Mouse (Mus musculus) brain, embryonic 14.5 days (tissue): Measurements from ENCODE around the gene Pbx2. TPM values are rescaled to one million over a fixed set of nuclear protein-coding genes. Genes with fewer than 3 reads are reported as not detected.

Experiments
- DNase-seq: peaks from one replicate; pipeline ENCODE4 v3.0.0-alpha.2; 2011; ENCODE audit warnings: low read depth
- CTCF ChIP-seq: fragments of 200-500 bp; IDR thresholded peaks from 2 replicates; pipeline ENCODE4 v1.5.1; 2012; ENCODE audit warnings: inconsistent platforms, mild to moderate bottlenecking, moderate library complexity, borderline replicate concordance; ENCODE audit not compliant: insufficient read depth, insufficient read length; ENCODE audit errors: extremely low read depth
- POLR2A ChIP-seq: fragments of 200-500 bp; IDR thresholded peaks from 2 replicates; pipeline ENCODE4 v1.6.1; 2012; ENCODE audit warnings: mild to moderate bottlenecking, inconsistent platforms, borderline replicate concordance; ENCODE audit not compliant: poor library complexity, insufficient read depth, insufficient read length, severe bottlenecking; ENCODE audit errors: extremely low read depth
- polyA plus RNA-seq: library from polyadenylated mRNA; depleted of rRNA; stranded (reverse); fragments of >200 nt; gene quantifications from 2 replicates; pipeline ENCODE4 v1.2.3, GENCODE M21; 2012

The Pbx2 gene
- polyA plus RNA-seq, 1 experiment = 115 TPM

GRCm38 (mm10) chr17:34627093-34627942, 36.3 kb downstream of the Pbx2 start:
- peak; percentile 97 for DNase-seq
- no peak for TF ChIP-seq POLR2A
- no peak for TF ChIP-seq CTCF

- DNase-seq = no peak
- TF ChIP-seq POLR2A (no peak), CTCF (no peak)
Measured at GRCm38 (mm10) chr17:34627943-34628643, 37.0 kb downstream of the Pbx2 start, which contains the start of gene Ppt2. Ppt2 (minus strand) TSS chr17:34628510.

DNA sequence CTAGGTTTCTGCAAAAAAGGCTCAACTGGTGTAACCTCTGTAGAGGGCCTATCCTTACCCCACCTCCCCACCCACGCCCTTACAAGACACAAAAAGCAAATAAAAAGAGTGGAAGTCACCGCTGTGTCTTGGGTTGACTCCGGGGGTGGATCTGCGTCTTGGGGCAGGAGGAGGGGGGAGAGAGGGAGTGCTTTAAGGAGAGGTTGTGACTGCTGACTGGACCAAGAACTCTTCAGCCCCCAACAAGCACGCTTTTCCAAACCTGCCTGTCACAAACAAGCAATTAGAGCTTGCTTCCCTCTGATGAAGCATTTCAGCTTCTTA, 37.5 kb downstream of the Pbx2 start:
- no peak for DNase-seq
- TF ChIP-seq POLR2A = no peak
- no peak for TF ChIP-seq CTCF

GRCm38 (mm10) chr17:34629221-34629751, 38.2 kb downstream of the Pbx2 start, which contains the start of gene Prrt1:
Prrt1 (plus strand) TSS chr17:34629533.
- TF ChIP-seq CTCF (no peak), POLR2A (no peak)
- peak; percentile 92 for DNase-seq

DNA sequence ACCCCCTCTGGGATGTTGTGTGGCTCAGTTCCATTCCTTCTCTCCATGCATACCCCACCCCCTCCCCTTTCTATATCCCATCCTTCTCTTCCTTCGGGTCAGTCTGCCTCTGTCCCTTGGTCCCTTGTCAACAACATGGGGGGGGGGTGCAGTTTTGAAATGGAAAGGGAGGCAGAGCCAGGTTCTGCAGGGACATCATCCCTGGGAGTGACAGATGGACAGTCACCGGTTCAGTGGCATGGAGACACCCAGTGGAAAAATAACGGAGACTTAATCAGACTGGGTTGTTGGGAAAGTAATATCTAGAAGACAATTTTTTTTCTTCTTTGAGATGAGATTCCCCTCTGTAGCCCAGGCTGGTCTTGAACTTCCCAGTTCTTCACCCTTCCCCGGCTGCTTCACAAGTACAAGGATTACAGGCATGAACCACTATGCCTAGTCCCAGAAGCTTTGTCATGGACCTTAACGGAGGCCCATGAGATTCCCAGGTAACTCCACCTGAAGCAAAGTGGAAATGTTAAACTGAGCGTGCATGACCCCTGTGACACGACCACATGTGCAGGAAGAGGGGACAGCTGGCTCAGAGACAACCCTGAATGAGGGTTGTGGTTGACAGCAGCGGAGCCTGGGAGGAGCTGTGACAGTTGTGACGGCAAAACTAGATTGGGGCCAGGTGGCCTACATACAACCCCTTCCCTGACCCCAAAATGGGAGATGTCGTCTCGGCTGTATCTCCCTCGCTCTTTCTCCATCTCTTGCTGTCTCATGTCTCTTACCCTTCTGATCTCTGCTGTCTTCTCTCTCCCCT, 38.9 kb downstream of the Pbx2 start:
- TF ChIP-seq CTCF (no peak), POLR2A (no peak)
- DNase-seq = no peak

DNA sequence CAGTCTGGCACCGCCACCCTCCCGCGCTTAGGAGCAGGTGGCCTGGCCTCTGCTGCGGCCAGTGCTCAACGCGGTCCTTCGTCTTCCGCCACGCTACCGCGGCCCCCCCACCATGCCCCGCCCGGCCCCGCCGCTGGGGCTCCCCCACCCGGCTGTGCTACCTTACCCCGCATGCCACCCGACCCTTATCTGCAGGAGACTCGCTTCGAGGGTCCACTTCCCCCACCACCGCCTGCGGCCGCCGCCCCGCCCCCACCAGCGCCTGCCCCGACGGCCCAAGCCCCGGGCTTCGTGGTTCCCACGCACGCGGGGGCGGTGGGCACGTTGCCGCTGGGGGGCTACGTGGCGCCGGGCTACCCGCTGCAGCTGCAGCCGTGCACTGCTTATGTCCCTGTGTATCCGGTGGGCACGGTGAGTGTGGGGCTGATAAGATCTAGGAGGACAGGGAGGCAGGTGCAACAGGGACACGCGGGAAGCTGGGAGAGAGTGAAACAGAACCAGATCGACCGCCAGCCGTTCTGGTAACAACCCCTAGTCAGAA, 39.8 kb downstream of the Pbx2 start:
- TF ChIP-seq CTCF = no peak
- no peak for TF ChIP-seq POLR2A
- no peak for DNase-seq

DNA sequence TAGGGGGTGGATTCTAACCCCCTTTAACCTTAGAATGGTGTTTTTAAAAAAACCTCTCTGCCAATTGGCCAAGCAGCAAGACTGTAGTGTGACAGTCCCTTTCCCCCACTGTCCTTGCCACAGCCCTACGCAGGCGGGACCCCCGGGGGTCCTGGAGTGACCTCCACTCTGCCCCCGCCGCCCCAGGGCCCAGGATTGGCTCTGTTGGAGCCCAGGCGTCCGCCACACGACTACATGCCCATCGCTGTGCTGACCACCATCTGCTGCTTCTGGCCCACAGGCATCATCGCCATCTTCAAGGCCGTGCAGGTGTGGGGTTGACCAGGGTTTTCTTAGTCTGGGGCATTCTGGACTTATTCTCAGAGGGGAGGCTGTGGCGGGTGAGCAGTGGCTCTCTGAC, 40.6 kb downstream of the Pbx2 start:
- DNase-seq = no peak
- TF ChIP-seq CTCF (no peak), POLR2A (no peak)

- TF ChIP-seq POLR2A = no peak
- no peak for TF ChIP-seq CTCF
- peak; percentile 64 for DNase-seq
Measured at GRCm38 (mm10) chr17:34632261-34632691, 41.2 kb downstream of the Pbx2 start.

- no peak for DNase-seq
- TF ChIP-seq CTCF (no peak), POLR2A (no peak)
Measured at GRCm38 (mm10) chr17:34635671-34636070, 44.6 kb downstream of the Pbx2 start.

DNA sequence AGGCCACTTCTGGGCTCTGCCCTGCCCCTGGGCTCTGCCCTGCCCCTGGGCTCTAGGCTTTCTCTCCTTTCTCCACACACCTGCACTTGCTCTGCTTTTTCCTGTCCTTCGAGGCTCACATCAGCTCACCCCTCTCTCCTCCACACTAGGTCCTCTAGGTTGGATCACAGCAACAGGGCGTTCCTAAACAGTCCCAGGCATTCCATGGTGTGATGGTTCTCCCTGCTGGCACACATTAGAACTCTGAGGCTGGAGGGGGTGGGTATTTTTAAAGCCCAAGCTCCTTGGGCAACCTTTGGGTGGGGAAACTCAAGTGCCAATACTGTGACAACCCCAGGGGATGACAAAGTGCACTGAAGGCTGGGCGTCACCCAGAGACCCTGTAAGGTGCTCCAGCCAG, 46.4 kb downstream of the Pbx2 start:
- TF ChIP-seq POLR2A (no peak), CTCF (no peak)
- DNase-seq = no peak

- TF ChIP-seq POLR2A (no peak), CTCF (no peak)
- DNase-seq = no peak
Measured at GRCm38 (mm10) chr17:34639461-34640255, 48.6 kb downstream of the Pbx2 start.
